Mouse (Mus musculus): Measurements from ENCODE around the gene Plekha1.

DNA sequence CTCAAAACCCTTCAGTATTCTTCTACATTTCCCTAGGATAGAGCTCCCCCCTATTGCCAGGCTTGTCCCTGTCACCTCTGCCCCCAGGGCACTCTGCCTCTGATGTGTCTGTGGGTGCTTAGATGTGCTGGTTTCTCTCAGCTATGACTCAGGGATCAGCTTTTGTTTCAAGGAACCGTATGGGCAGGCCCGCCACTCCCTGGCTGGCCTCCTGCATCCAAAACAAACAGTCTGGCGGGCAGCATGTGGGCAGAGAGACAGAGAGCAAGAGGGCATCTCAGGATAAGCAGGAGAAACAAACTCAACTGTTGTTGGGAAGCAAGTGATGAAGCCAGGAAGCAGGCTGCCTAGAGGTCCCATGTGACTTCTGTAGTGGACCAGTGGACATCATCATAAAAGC, 9.9 kb upstream of the Plekha1 start:
- TF ChIP-seq POLR2A (IDR thresholded peaks at IDR 0.05; ENCODE audit: low read depth, low read length) (no peak), CTCF (IDR thresholded peaks at IDR 0.05; ENCODE audit: borderline replicate concordance, insufficient read depth, low read length) (no peak)

Measured in embryonic fibroblast, embryonic 13.5 days (primary cell).